Mouse (Mus musculus): Measurements from ENCODE around the gene Rps18.
A peak's percentile ranks its signal among the peaks of the same experiment; 100 is the strongest.
"Not testable (repeated sequence)": the region's sequence is repeated elsewhere in the genome, so short reads cannot be mapped to it uniquely, and the experiment has no call there.

Rps18 gene

GRCm38 (mm10) chr17:33955555-33956214, at the start of gene Rps18, which contains the start of gene Vps52:
TSS of gene Rps18 (minus strand) at chr17:33956001.
TSS of gene Vps52 (plus strand) at chr17:33955812.
- DNase-seq, result peak; percentile 97

GRCm38 (mm10) chr17:34003426-34003825, 47.6 kb upstream of the Rps18 start:
- peak; percentile 74 for DNase-seq

- not testable (repeated sequence) for DNase-seq
These were observed 45.0 kb upstream of the Rps18 start for GRCm38 (mm10) chr17:34000796-34001195.

DNA sequence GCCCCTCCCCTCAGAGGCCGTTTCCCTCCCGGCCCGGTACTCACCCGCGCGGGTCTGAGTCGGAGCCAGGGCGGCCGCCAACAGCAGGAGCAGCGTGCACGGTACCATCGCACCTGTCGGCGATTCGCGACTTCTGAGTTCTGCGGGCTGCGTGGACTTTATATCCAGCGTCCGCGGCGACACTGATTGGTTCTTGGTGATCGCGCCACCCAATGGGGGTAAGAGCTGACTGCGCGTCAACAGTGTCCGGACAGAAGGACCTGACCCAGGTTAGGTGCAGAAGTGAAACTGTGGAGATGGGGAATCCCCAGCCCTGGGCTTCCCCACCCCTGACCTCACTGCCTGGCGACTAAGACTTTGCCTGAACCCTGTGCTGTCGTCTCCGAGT, 44.3 kb upstream of the Rps18 start, which contains the start of gene H2-K1:
Gene H2-K1 (minus strand): TSS at position 198 of the 388 bp plus-strand sequence.
- DNase-seq, result peak; percentile 81

DNA sequence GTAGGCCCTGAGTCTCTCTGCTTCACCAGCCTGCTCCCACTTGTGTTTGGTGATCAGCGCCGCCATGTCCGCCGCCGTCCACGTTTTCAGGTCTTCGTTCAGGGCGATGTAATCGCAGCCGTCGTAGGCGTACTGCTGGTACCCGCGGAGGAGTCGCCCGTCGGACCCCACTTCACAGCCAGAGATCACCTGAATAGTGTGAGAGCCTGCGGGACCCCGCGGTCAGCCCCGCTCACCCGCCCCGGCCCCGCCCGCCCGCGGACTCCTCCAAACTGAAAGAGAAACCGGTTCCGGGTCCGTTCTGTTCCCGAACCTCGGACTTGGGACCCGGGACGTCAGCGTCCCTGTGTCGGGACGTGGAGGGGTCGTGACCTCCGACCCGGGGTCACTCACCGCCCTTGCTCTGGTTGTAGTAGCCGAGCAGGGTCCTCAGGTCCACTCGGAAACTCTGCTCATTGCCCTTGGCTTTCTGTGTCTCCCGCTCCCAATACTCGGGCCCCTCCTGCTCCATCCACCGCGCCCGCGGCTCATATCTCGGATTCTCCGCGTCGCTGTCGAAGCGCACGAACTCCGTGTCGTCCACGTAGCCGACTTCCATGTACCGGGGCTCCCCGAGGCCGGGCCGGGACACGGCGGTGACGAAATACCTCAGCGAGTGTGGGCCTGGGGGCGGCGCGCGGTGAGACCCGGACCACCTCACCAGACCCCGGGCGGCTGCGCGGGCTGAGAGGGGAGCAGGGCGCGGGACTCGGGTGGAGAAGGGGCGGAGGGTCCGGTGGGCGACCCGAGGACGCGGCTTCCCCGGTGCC, 43.7 kb upstream of the Rps18 start:
- DNase-seq, result peak; percentile 26

- not testable (repeated sequence) for DNase-seq
These were observed 42.9 kb upstream of the Rps18 start for GRCm38 (mm10) chr17:33998697-33999096.

DNA sequence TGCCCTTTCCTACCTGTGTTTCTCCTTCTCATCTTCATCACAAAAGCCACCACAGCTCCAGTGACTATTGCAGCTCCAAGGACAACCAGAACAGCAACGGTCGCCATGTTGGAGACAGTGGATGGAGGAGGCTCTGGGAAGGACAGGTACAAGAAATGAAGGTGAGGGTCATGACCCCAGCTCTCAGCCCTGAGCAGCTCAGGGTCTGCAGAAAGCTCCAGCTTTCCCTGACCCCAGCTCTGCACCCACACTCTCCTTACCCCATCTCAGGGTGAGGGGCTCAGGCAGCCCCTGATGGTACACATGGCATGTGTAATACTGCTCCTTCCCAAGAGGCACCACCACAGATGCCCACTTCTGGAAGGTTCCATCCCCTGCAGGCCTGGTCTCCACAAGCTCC, 41.2 kb upstream of the Rps18 start:
- not testable (repeated sequence) for DNase-seq

DNA sequence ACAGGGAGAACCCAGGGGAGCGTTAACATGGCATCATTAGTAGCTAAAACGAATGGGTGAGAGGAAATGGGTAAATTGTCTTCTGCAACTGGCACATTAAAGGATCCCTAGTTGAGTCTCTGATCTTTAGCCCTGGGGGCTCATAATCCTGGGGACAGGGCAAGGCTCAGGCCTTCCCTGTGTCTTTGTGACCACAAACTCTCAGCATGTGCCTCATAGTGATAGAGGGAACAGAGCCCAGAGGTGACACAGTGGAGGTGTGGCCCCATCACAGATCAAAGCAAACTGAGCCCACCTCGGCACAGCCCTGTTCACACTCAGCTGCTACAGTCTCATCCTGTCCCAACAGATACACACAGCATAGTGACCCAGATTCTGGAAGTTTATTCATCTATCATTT, 39.9 kb upstream of the Rps18 start:
- no peak for DNase-seq

GRCm38 (mm10) chr17:33994959-33995358, 39.2 kb upstream of the Rps18 start:
- no peak for DNase-seq

DNA sequence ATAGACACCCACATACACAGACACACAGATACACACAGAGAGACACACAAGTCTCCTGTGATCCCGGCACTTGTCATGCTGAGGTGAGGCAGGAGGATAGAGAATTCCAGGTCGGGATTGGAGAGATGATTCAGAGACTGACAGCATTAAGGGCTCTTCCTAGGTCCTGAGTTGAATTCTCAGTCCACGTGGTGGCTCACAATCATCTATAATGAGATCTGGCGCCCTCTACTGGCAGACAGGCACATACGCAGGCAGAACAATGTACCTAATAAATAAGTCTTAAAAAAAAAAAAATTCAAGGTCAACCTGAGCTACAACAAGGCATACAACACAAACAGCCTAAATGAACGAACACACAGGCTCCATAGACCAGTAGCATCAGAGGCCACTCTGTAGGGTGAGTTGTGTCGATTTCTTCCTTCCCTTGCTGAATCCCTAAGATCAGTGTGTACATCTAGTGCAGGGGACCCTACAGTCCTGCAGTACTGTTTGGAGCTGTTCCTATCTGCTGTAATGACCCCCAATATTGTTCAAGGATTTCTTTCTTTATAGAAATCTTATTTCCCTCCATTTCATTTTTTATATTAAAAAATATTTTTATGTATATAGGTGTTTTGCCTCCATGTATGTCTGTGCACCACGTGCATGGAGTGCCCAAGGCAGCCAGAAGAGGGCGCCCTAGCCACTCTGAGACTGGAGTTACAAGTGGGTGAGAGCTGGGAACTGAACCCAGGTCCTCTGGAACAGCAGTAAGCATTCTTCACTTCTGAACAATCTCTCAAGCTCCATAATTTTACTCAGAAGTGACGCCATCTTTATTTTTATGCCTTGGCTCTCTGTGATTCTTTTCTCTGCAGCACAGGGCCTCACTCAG, 36.2 kb upstream of the Rps18 start:
- DNase-seq, result peak; percentile 62

- peak; percentile 83 for DNase-seq
These were observed 26.3 kb upstream of the Rps18 start for GRCm38 (mm10) chr17:33982136-33982535.

GRCm38 (mm10) chr17:33981192-33981909, 25.6 kb upstream of the Rps18 start:
- peak; percentile 91 for DNase-seq

DNA sequence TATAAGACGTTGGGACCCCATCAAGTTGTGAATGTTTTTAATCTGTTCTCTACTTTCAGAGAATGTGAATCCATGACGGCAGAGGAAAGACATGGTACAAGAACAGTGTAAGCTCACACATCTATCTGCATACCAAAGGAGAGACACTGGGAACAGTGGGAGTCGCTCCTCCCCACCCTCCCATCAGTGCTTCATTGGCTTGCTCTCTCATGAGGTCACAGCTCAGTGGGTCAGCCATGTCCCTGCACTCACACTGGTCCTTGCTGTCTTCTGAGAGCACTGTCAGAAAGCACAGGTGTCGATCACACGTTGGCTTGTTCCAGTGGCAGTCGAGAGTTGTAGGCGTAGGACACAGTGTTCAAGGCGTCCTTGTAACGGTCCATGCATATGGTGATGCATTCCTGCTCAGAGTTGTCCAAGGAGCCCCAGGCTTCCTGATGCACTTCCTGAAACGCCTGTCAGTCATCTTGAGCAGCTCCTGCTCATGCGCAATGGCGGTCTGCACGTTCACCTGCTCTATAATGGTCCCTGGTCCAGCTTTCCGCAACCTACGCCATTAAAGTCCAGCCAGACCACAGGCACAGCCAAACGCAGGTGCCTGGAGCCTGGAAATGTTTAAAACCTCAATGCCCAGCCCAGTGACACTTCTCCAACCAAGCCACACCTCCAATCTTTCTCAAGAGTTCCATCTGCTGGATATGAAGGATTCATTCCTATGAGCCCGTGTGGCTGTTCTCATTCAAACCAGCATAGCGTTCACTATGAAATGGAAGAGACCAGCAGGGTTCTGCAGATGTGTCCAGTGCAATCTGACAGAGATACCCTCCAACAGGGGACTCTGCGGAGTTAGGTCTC, 24.6 kb upstream of the Rps18 start:
- DNase-seq, result no peak

- no peak for DNase-seq
These were observed 23.8 kb upstream of the Rps18 start for GRCm38 (mm10) chr17:33979512-33980050.

- DNase-seq, result peak; percentile 60
These were observed 22.8 kb upstream of the Rps18 start for GRCm38 (mm10) chr17:33978631-33979031.

GRCm38 (mm10) chr17:33977861-33978557, 22.2 kb upstream of the Rps18 start:
- DNase-seq, result no peak

DNA sequence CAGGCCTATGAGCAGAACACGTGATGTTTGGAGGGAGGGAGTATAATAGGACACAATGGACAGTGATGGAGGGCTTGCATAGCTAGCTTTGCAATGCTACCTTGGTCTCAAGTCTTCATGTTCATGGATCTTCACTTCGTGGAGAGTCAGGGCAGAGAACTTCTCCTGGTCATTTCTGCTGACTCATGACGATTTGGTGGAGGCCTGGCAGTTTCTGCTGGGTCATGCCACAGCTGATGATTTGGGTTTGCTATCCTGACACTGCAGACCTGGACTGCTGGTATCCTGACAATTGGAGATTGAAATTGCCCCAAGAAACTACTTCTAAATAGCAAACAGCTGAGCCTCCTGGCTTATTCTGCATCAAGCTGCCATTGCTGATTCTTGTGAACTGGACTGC, 17.8 kb upstream of the Rps18 start:
- DNase-seq, result no peak

DNA sequence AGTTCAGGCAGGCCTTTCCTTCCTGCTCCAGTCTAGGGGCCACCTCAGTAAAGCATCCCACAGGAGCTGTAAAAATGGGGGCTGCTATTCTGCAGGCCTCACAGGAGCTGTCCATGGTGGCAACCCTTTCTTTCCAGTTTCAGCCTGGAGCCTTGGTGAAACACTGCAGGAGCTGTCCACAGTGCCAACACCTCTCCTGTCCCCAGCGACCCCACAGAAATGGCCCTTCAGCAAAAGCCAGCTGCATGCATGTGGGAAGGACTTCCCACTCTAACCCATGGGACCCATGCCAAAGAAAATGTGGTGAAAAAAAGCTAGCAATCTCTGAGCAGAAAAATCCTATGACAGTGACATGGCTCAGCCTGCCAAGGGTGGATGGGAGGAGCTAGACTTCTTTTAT, 16.9 kb upstream of the Rps18 start:
- no peak for DNase-seq

DNA sequence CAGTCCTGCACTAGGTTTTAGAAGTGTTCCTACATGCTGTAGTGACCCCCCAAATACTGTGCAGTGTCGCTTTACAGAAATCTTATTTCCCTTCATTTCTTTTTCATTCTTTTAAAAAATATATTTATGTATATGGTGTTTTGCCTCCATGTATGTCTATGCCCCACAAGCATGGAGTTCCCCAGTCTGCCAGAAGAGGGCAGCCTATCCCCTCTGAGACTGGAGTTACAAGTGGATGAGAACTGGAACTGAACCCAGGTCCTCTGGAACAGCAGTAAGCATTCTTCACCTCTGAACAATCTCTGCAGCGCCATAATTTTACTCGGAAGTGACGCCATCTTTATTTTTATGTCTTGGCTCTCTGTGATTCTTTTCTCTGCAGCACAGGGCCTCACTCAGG, 13.6 kb upstream of the Rps18 start:
- no peak for DNase-seq

GRCm38 (mm10) chr17:33968927-33969326, 13.1 kb upstream of the Rps18 start:
- DNase-seq, result peak; percentile 64

- DNase-seq, result peak; percentile 79
These were observed 12.7 kb upstream of the Rps18 start for GRCm38 (mm10) chr17:33968489-33968888.
